Mouse (Mus musculus): ENCODE measurements around the gene Gm17720. TPM values are rescaled to one million over a fixed set of nuclear protein-coding genes. Genes with fewer than 3 reads are reported as not detected.
"Not testable (repeated sequence)": the region's sequence is repeated elsewhere in the genome, so short reads cannot be mapped to it uniquely, and the experiment has no call there.

The Gm17720 gene
- polyA plus RNA-seq, 1 experiment from 2014 or later = not detected

DNA sequence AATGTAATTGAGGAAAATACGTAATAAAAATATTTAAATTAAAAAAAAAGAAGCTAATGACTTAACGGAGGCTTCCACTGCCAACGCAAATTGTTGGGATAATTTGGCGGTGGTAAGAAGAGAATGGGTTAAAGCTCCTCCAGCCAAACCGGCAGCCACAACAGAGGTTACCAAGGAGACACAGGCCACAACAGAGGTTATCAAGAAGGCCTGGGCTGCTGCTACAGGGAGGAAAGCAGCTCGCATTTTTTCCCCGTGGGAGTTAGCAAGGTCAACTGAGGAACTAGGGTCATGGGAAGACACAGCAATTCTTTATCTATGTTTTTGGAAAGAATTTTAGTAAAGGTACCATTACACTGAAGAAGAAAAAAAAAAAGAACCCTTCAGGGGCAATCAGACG is 68.8 kb downstream of the Gm17720 start:
- 29% methylated on average over 8 of the region's 8 CpGs for WGBS
- not testable (repeated sequence) for H3K9me3 ChIP-seq (ENCODE audit: control insufficient read depth, low read length); H3K9ac ChIP-seq (replicated peaks; ENCODE audit: low read length); H3K4me1 ChIP-seq (ENCODE audit: control insufficient read depth, insufficient read depth, low read length); H3K4me3 ChIP-seq (replicated peaks; ENCODE audit: low read depth, low read length); H3K27me3 ChIP-seq (ENCODE audit: control insufficient read depth, insufficient read depth, low read length); ATAC-seq (ENCODE audit: low FRiP score, low TSS enrichment); H3K27ac ChIP-seq (replicated peaks; ENCODE audit: low read depth, low read length); H3K36me3 ChIP-seq (ENCODE audit: control insufficient read depth, insufficient read depth, low read length); H3K4me2 ChIP-seq (ENCODE audit: low read length)
- DNase-seq = peak; percentile 15

Other genes starting within 250 kb of the Gm17720 start
- gene Phlpp2, start 234.2 kb downstream of the Gm17720 start, polyA plus RNA-seq (2014; fragmentation: Nextera tagmentation; extraction: Ambion mirVana) = 5.7 and 6.4 TPM in 2 replicates
- gene Marveld3, start 140.6 kb downstream of the Gm17720 start, polyA plus RNA-seq (2014; fragmentation: Nextera tagmentation; extraction: Ambion mirVana) = 1.1 and 1.4 TPM in 2 replicates
- not detected in 2 replicates for gene Tat, start 112.3 kb downstream of the Gm17720 start, polyA plus RNA-seq (2014; fragmentation: Nextera tagmentation; extraction: Ambion mirVana)
- gene Chst4, start 63.0 kb downstream of the Gm17720 start, polyA plus RNA-seq (2014; fragmentation: Nextera tagmentation; extraction: Ambion mirVana) = not detected in 2 replicates
- 18.3 and 21.0 TPM in 2 replicates for gene Zfp612, start 23.0 kb downstream of the Gm17720 start, polyA plus RNA-seq (2014; fragmentation: Nextera tagmentation; extraction: Ambion mirVana)
- not detected in 2 replicates for gene Gm21964, start 1.5 kb downstream of the Gm17720 start, polyA plus RNA-seq (2014; fragmentation: Nextera tagmentation; extraction: Ambion mirVana)
- gene Calb2, start 65.5 kb upstream of the Gm17720 start, polyA plus RNA-seq (2014; fragmentation: Nextera tagmentation; extraction: Ambion mirVana) = 97.2 and 120 TPM in 2 replicates
- 10.2 and 14.7 TPM in 2 replicates for gene Cmtr2, start 112.9 kb upstream of the Gm17720 start, polyA plus RNA-seq (2014; fragmentation: Nextera tagmentation; extraction: Ambion mirVana)
- gene Hydin, start 164.2 kb upstream of the Gm17720 start, polyA plus RNA-seq (2014; fragmentation: Nextera tagmentation; extraction: Ambion mirVana) = 0.07 and 0.14 TPM in 2 replicates

Data from midbrain, embryonic 14.5 days (tissue).